14 mouse cellular contexts compared by ENCODE assay signal in genomic region chr6:34674897-34675296, GRCm38 (mm10).
DNase-seq lines count a peak whose midpoint lies in the region; ATAC-seq lines count a peak whose summit lies in the region.
"Had no signal": no experiment of that assay in that cellular context is flagged by ENCODE, and none has a peak within 500 bp of the region (broad histone marks: within the 10 kb centered on the region; RNA-seq: fewer than 3 reads in every experiment).

No protein-coding gene starts in this region.

- H3K4me2 ChIP-seq in heart, embryonic 15.5 days: no peak overlapping the region
- peak overlapping the region; percentile 46 for H3K4me2 ChIP-seq in liver, embryonic 11.5 days
- H3K4me2 ChIP-seq: lung, embryonic 14.5 days; neural tube, embryonic 15.5 days had no signal

- 0 out of 2 replicates have a peak, but pooled peaks have one; percentile 18 for ATAC-seq in heart, embryonic 15.5 days (replicated peaks; ENCODE audit: insufficient number of reproducible peaks, insufficient read depth, low FRiP score, low read depth)
- peak; percentile 68 for ATAC-seq in liver, embryonic 11.5 days (replicated peaks; ENCODE audit: low FRiP score)
- 0 out of 2 replicates have a peak, but pooled peaks have one; percentile 63 for ATAC-seq in megakaryocyte-erythroid progenitor cell, adult 5-6 weeks (replicated peaks; ENCODE audit: low FRiP score, low TSS enrichment, poor library complexity, severe bottlenecking)
- ATAC-seq: intestine, embryonic 16.5 days had no signal

- no peak for DNase-seq in heart, adult 9 months (ENCODE audit: low spot score in 2 of 2)
- peak; percentile 9 for DNase-seq in thymus, postnatal 0 days (ENCODE audit: low spot score)
- no peak for DNase-seq in thymus, postnatal 4 days
- DNase-seq in liver, embryonic 11.5 days (ENCODE audit: low spot score): peak; percentile 41
- DNase-seq in left cerebral cortex, postnatal 14 days (ENCODE audit: low spot score in 2 of 2): no peak
- no peak for DNase-seq in B cell, adult 2 months
- DNase-seq: adrenal gland, postnatal 25 days; gastrocnemius, postnatal 14 days; lung, embryonic 14.5 days; right cerebral cortex, postnatal 25 days had no signal

- H3K4me1 ChIP-seq in heart, embryonic 15.5 days (replicated peaks): peaks cover 7% of the 10 kb centered on the region; the same call in 1 of the 2 replicates
- H3K4me1 ChIP-seq in liver, embryonic 11.5 days (replicated peaks; ENCODE audit: control insufficient read depth, insufficient read depth, low read length): peaks cover 3% of the 10 kb centered on the region; the same call in 1 of the 2 replicates
- H3K4me1 ChIP-seq: neural tube, embryonic 15.5 days had no signal

- 73% methylated on average over 10 of the region's 10 CpGs for WGBS in heart, embryonic 15.5 days
- WGBS in liver, embryonic 11.5 days: 39% methylated on average over 10 of the region's 10 CpGs

- H3K27ac ChIP-seq in heart, embryonic 15.5 days: no peak overlapping the region
- no peak overlapping the region for H3K27ac ChIP-seq in liver, embryonic 11.5 days (ENCODE audit: low read depth, low read length)
- H3K27ac ChIP-seq: neural tube, embryonic 15.5 days had no signal

- no peak overlapping the region for H3K4me3 ChIP-seq in heart, embryonic 15.5 days
- H3K4me3 ChIP-seq in liver, embryonic 11.5 days (ENCODE audit: low read depth, low read length): no peak overlapping the region
- H3K4me3 ChIP-seq: neural tube, embryonic 15.5 days had no signal

- no peaks in the 10 kb centered on the region for H3K27me3 ChIP-seq in heart, embryonic 15.5 days
- H3K27me3 ChIP-seq in liver, embryonic 11.5 days (replicated peaks; ENCODE audit: control insufficient read depth, insufficient read depth, low read length): no peaks in the 10 kb centered on the region
- H3K27me3 ChIP-seq: neural tube, embryonic 15.5 days had no signal

- no peak overlapping the region for H3K9ac ChIP-seq in heart, embryonic 15.5 days
- no peak overlapping the region for H3K9ac ChIP-seq in liver, embryonic 11.5 days (ENCODE audit: low read depth, low read length)
- H3K9ac ChIP-seq: lung, embryonic 14.5 days; neural tube, embryonic 15.5 days had no signal

- no peaks in the 10 kb centered on the region for H3K9me3 ChIP-seq in heart, embryonic 15.5 days (replicated peaks)
- no peaks in the 10 kb centered on the region for H3K9me3 ChIP-seq in liver, embryonic 11.5 days (ENCODE audit: control insufficient read depth, low read length)
- H3K9me3 ChIP-seq: neural tube, embryonic 15.5 days had no signal

- intact Hi-C loops in left cerebral cortex, postnatal 14 days (cut with DNase I): no loop called here

- H3K36me3 ChIP-seq in heart, embryonic 15.5 days: no peaks in the 10 kb centered on the region
- H3K36me3 ChIP-seq in liver, embryonic 11.5 days (ENCODE audit: control insufficient read depth, insufficient read depth, low read length): no peaks in the 10 kb centered on the region
- H3K36me3 ChIP-seq: neural tube, embryonic 15.5 days had no signal

Comparison
In these comparisons a context has a peak if more than half of its experiments do, and no peak if none do; other contexts are left out.
1. DNase-seq: peak in thymus, postnatal 0 days (single experiment) and liver, embryonic 11.5 days (single experiment); none in heart, adult 9 months (0 of 2), thymus, postnatal 4 days (single experiment), left cerebral cortex, postnatal 14 days (0 of 2) and B cell, adult 2 months (0 of 2).
2. ATAC-seq: peak in every context shown above with its lines; median percentile 68 in liver, embryonic 11.5 days; 63 in megakaryocyte-erythroid progenitor cell, adult 5-6 weeks; 18 in heart, embryonic 15.5 days.